Mouse (Mus musculus) MEL (cell line): ENCODE results near the gene Traf3.

Source experiments
- CTCF ChIP-seq, 3 experiments: IDR thresholded peaks in 2 of 3; conservative IDR thresholded peaks in 1 of 3; 2 replicates each; pipeline ENCODE4 v1.5.1; 2011 to 2012; ENCODE audit warnings: low read length in 3 of 3, low read depth in 2 of 3, mild to moderate bottlenecking in 2 of 3, improper control_type of control experiment in 1 of 3, inconsistent platforms in 1 of 3, mixed read lengths in 1 of 3, moderate library complexity in 1 of 3; ENCODE audit not compliant: control insufficient read depth in 1 of 3, insufficient read depth in 1 of 3, poor library complexity in 1 of 3, severe bottlenecking in 1 of 3
- EP300 ChIP-seq, 2 experiments: IDR thresholded peaks; 2 replicates each; pipeline ENCODE4 v1.6.1; 2011; ENCODE audit warnings: improper control_type of control experiment in 2 of 2, low read length in 2 of 2, low read depth in 1 of 2, mild to moderate bottlenecking in 1 of 2
- MAX ChIP-seq: IDR thresholded peaks from 2 replicates; pipeline ENCODE4 v1.6.1; 2011; ENCODE audit warnings: low read length, improper control_type of control experiment
- POLR2A ChIP-seq, 2 experiments: IDR thresholded peaks; 2 replicates each; pipeline ENCODE4 v1.6.1; 2011 to 2012; ENCODE audit warnings: low read length in 2 of 2, mild to moderate bottlenecking in 2 of 2, control low read depth in 1 of 2, improper control_type of control experiment in 1 of 2, low read depth in 1 of 2, moderate library complexity in 1 of 2; ENCODE audit not compliant: control insufficient read depth in 1 of 2, insufficient read depth in 1 of 2, poor library complexity in 1 of 2
- USF1 ChIP-seq: IDR thresholded peaks from 2 replicates; pipeline ENCODE4 v1.6.1; 2014; ENCODE audit warnings: low read depth, mild to moderate bottlenecking, inconsistent platforms, low read length, improper control_type of control experiment, moderate library complexity
- USF2 ChIP-seq, 2 experiments: IDR thresholded peaks; 2 replicates each; pipeline ENCODE4 v1.6.1; 2011 to 2012; ENCODE audit warnings: improper control_type of control experiment in 2 of 2, low read length in 2 of 2, borderline replicate concordance in 1 of 2, inconsistent platforms in 1 of 2, low read depth in 1 of 2, mild to moderate bottlenecking in 1 of 2; ENCODE audit not compliant: insufficient read depth in 1 of 2
- ZMIZ1 ChIP-seq: IDR thresholded peaks from 2 replicates; pipeline ENCODE4 v1.6.1; 2012; ENCODE audit warnings: low read depth, mild to moderate bottlenecking, inconsistent platforms, low read length, improper control_type of control experiment, moderate library complexity

DNA sequence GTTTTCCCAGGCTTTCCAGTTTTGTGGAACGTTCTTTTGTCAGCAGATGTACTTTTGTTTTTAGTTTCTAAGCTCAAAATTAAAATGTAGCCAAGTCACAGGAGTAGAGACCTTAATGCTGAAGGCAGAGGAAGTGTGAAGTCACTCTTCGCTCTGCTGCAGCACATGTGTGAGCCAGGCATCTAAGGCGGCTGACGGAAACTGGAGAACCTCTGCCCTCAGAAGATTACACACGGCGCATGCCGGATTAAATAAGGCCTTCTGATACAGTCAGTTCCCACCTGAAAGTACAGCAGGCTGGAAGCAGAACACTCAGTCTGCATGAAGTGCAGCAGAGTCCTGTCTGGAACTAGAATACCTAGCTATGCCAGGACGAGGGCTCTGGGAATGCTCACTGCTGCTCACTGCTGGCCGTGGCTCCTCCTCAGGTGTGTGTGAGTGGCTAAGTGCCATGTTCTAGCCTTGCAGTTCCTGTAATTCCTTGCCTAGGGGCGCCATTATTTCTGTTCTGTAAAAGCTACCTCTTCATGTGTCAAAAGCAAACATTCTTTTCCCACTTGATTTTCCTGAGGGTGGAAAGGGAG lies 59.1 kb downstream of the Traf3 start:
- no peak for TF ChIP-seq CTCF (IDR thresholded peaks at IDR 0.05 in 2 of 3, conservative IDR thresholded peaks at IDR 0.05 in 1 of 3; ENCODE audit: control insufficient read depth in 1 of 3, insufficient read depth in 1 of 3, low read depth in 2 of 3, low read length in 3 of 3, poor library complexity in 1 of 3, severe bottlenecking in 1 of 3)
- TF ChIP-seq EP300 (IDR thresholded peaks at IDR 0.05; ENCODE audit: low read depth in 1 of 2, low read length in 2 of 2): no peak
- no peak for TF ChIP-seq USF1
- no peak for TF ChIP-seq MAX
- no peak for TF ChIP-seq POLR2A (IDR thresholded peaks at IDR 0.05; ENCODE audit: control insufficient read depth in 1 of 2, insufficient read depth in 1 of 2, low read depth in 1 of 2, low read length in 2 of 2, poor library complexity in 1 of 2)
- TF ChIP-seq ZMIZ1: no peak
- no peak for TF ChIP-seq USF2 (IDR thresholded peaks at IDR 0.05; ENCODE audit: borderline replicate concordance in 1 of 2, insufficient read depth in 1 of 2, low read depth in 1 of 2, low read length in 2 of 2)
